Mouse (Mus musculus): ENCODE data around the gene Cmpk2. TPM values are rescaled to one million over a fixed set of nuclear protein-coding genes. Genes with fewer than 3 reads are reported as not detected.
"Not testable (repeated sequence)": the region's sequence is repeated elsewhere in the genome, so short reads cannot be mapped to it uniquely, and the experiment has no call there.

The Cmpk2 gene
- polyA plus RNA-seq, 1 experiment from 2014 or later: 3.5 TPM

GRCm38 (mm10) chr12:26485738-26486580 is 17.0 kb downstream of the Cmpk2 start:
- H3K27me3 ChIP-seq (replicated peaks); H3K4me3 ChIP-seq; H3K4me1 ChIP-seq; ATAC-seq (ENCODE audit: extremely low read depth, insufficient number of reproducible peaks, low FRiP score, low TSS enrichment); H3K27ac ChIP-seq (replicated peaks); H3K9me3 ChIP-seq; H3K9ac ChIP-seq; H3K36me3 ChIP-seq: not testable (repeated sequence)
- WGBS: 79% methylated on average over 12 of the region's 12 CpGs
- peak overlapping the region; percentile 20; the same call in 1 of the 2 replicates for H3K4me2 ChIP-seq

GRCm38 (mm10) chr12:26487874-26488616 is 19.0 kb downstream of the Cmpk2 start:
- no peaks in the 10 kb centered on the region for H3K9me3 ChIP-seq
- H3K4me2 ChIP-seq: peak overlapping the region; percentile 18
- no peak overlapping the region for H3K9ac ChIP-seq
- no peaks in the 10 kb centered on the region for H3K36me3 ChIP-seq
- 50% methylated on average over 14 of the region's 14 CpGs for WGBS
- H3K4me3 ChIP-seq: no peak overlapping the region
- H3K27ac ChIP-seq (replicated peaks): no peak overlapping the region
- H3K27me3 ChIP-seq (replicated peaks): no peaks in the 10 kb centered on the region
- no peak for ATAC-seq (ENCODE audit: extremely low read depth, insufficient number of reproducible peaks, low FRiP score, low TSS enrichment)
- no peaks in the 10 kb centered on the region for H3K4me1 ChIP-seq

GRCm38 (mm10) chr12:26488617-26489274 is 19.7 kb downstream of the Cmpk2 start:
- WGBS: 67% methylated on average over 5 of the region's 5 CpGs
- no peak for ATAC-seq (ENCODE audit: extremely low read depth, insufficient number of reproducible peaks, low FRiP score, low TSS enrichment)

GRCm38 (mm10) chr12:26489942-26490341 is 20.9 kb downstream of the Cmpk2 start:
- no peaks in the 10 kb centered on the region for H3K4me1 ChIP-seq
- H3K27ac ChIP-seq (replicated peaks): no peak overlapping the region
- no peaks in the 10 kb centered on the region for H3K9me3 ChIP-seq
- H3K27me3 ChIP-seq (replicated peaks): no peaks in the 10 kb centered on the region
- no peak overlapping the region for H3K9ac ChIP-seq
- ATAC-seq (ENCODE audit: extremely low read depth, insufficient number of reproducible peaks, low FRiP score, low TSS enrichment): no peak
- WGBS: 85% methylated on average over 1 of the region's 1 CpGs
- H3K4me2 ChIP-seq: no peak overlapping the region
- H3K36me3 ChIP-seq: no peaks in the 10 kb centered on the region
- no peak overlapping the region for H3K4me3 ChIP-seq

More at GRCm38 (mm10) chr12:26488617-26489274, 19.7 kb downstream of the Cmpk2 start:
- no peak overlapping the region for H3K27ac ChIP-seq (replicated peaks)
- no peaks in the 10 kb centered on the region for H3K36me3 ChIP-seq
- peak overlapping the region; percentile 18 for H3K4me2 ChIP-seq
- no peaks in the 10 kb centered on the region for H3K9me3 ChIP-seq
- no peaks in the 10 kb centered on the region for H3K27me3 ChIP-seq (replicated peaks)
- no peaks in the 10 kb centered on the region for H3K4me1 ChIP-seq
- no peak overlapping the region for H3K9ac ChIP-seq
- no peak overlapping the region for H3K4me3 ChIP-seq

- no peaks in the 10 kb centered on the region for H3K9me3 ChIP-seq
- H3K9ac ChIP-seq: no peak overlapping the region
- H3K4me3 ChIP-seq: no peak overlapping the region
- H3K4me1 ChIP-seq: no peaks in the 10 kb centered on the region
- H3K4me2 ChIP-seq: no peak overlapping the region
- H3K27ac ChIP-seq (replicated peaks): no peak overlapping the region
- H3K36me3 ChIP-seq: no peaks in the 10 kb centered on the region
- H3K27me3 ChIP-seq (replicated peaks): no peaks in the 10 kb centered on the region
- 77% methylated on average over 3 of the region's 3 CpGs for WGBS
- ATAC-seq (ENCODE audit: extremely low read depth, insufficient number of reproducible peaks, low FRiP score, low TSS enrichment): no peak
Observed at GRCm38 (mm10) chr12:26501042-26501441, 32.0 kb downstream of the Cmpk2 start.

GRCm38 (mm10) chr12:26510971-26511370 is 42.0 kb downstream of the Cmpk2 start:
- H3K36me3 ChIP-seq: no peaks in the 10 kb centered on the region
- no peaks in the 10 kb centered on the region for H3K4me1 ChIP-seq
- H3K9ac ChIP-seq: no peak overlapping the region
- H3K9me3 ChIP-seq: no peaks in the 10 kb centered on the region
- no peak for ATAC-seq (ENCODE audit: extremely low read depth, insufficient number of reproducible peaks, low FRiP score, low TSS enrichment)
- no peak overlapping the region for H3K27ac ChIP-seq (replicated peaks)
- no peak overlapping the region for H3K4me2 ChIP-seq
- no peak overlapping the region for H3K4me3 ChIP-seq
- 90% methylated on average over 4 of the region's 4 CpGs for WGBS
- H3K27me3 ChIP-seq (replicated peaks): no peaks in the 10 kb centered on the region

GRCm38 (mm10) chr12:26518206-26518605 is 49.2 kb downstream of the Cmpk2 start:
- H3K27ac ChIP-seq (replicated peaks): no peak overlapping the region
- no peak overlapping the region for H3K4me2 ChIP-seq
- H3K27me3 ChIP-seq (replicated peaks): no peaks in the 10 kb centered on the region
- no peaks in the 10 kb centered on the region for H3K9me3 ChIP-seq
- WGBS: 67% methylated on average over 3 of the region's 3 CpGs
- no peaks in the 10 kb centered on the region for H3K4me1 ChIP-seq
- no peak overlapping the region for H3K4me3 ChIP-seq
- no peak for ATAC-seq (ENCODE audit: extremely low read depth, insufficient number of reproducible peaks, low FRiP score, low TSS enrichment)
- H3K36me3 ChIP-seq: no peaks in the 10 kb centered on the region
- no peak overlapping the region for H3K9ac ChIP-seq

GRCm38 (mm10) chr12:26524943-26525697 is 56.1 kb downstream of the Cmpk2 start:
- Histone ChIP-seq H3K36me3 (no peaks in the 10 kb centered on the region), H3K4me2 (no peak overlapping the region), H3K27ac (replicated peaks) (no peak overlapping the region), H3K4me1 (peaks cover 11% of the 10 kb centered on the region), H3K4me3 (no peak overlapping the region), H3K9ac (no peak overlapping the region), H3K27me3 (replicated peaks) (peaks cover 2% of the 10 kb centered on the region; the same call in 1 of the 2 replicates), H3K9me3 (no peaks in the 10 kb centered on the region)
- 53% methylated on average over 3 of the region's 3 CpGs for WGBS
- no peak for ATAC-seq (ENCODE audit: extremely low read depth, insufficient number of reproducible peaks, low FRiP score, low TSS enrichment)

- H3K4me1 ChIP-seq: peaks cover 11% of the 10 kb centered on the region
- no peak for ATAC-seq (ENCODE audit: extremely low read depth, insufficient number of reproducible peaks, low FRiP score, low TSS enrichment)
- no peak overlapping the region for H3K9ac ChIP-seq
- no peak overlapping the region for H3K4me3 ChIP-seq
- no peaks in the 10 kb centered on the region for H3K36me3 ChIP-seq
- no peaks in the 10 kb centered on the region for H3K9me3 ChIP-seq
- H3K27me3 ChIP-seq (replicated peaks): peaks cover 2% of the 10 kb centered on the region; the same call in 1 of the 2 replicates
- H3K27ac ChIP-seq (replicated peaks): no peak overlapping the region
- no peak overlapping the region for H3K4me2 ChIP-seq
- 45% methylated on average over 5 of the region's 5 CpGs for WGBS
Observed at GRCm38 (mm10) chr12:26525698-26526026, 56.7 kb downstream of the Cmpk2 start.

Measured in heart, embryonic 13.5 days (tissue).